Mouse (Mus musculus): ENCODE measurements at regions not wholly inside any gene's neighbourhood (a gene's known extent, or its start where the extent isn't known, plus 50 kb on each side); places are given as distances from the start of the nearest gene placed in this dataset.

GRCm38 (mm10) chr3:138662625-138663024, 79.4 kb upstream of the Tspan5 start:
- DNase-seq (ENCODE audit: low spot score) = no peak

- no peak for DNase-seq (ENCODE audit: low spot score)
Measured at GRCm38 (mm10) chr3:138668394-138669092, 73.5 kb upstream of the Tspan5 start.

GRCm38 (mm10) chr3:138675881-138676280, 66.1 kb upstream of the Tspan5 start:
- no peak for DNase-seq (ENCODE audit: low spot score)

- no peak for DNase-seq (ENCODE audit: low spot score)
Measured at GRCm38 (mm10) chr3:138678351-138678750, 63.6 kb upstream of the Tspan5 start.

- no peak for DNase-seq (ENCODE audit: low spot score)
Measured at GRCm38 (mm10) chr3:138686636-138687230, 55.3 kb upstream of the Tspan5 start.

- no peak for DNase-seq (ENCODE audit: low spot score)
Measured at GRCm38 (mm10) chr3:138688606-138689005, 53.4 kb upstream of the Tspan5 start.

Data from yolk sac, embryonic 10.5 days (tissue).